Mouse (Mus musculus): Measurements from ENCODE around the gene Hcn2.

Hcn2 gene

DNA sequence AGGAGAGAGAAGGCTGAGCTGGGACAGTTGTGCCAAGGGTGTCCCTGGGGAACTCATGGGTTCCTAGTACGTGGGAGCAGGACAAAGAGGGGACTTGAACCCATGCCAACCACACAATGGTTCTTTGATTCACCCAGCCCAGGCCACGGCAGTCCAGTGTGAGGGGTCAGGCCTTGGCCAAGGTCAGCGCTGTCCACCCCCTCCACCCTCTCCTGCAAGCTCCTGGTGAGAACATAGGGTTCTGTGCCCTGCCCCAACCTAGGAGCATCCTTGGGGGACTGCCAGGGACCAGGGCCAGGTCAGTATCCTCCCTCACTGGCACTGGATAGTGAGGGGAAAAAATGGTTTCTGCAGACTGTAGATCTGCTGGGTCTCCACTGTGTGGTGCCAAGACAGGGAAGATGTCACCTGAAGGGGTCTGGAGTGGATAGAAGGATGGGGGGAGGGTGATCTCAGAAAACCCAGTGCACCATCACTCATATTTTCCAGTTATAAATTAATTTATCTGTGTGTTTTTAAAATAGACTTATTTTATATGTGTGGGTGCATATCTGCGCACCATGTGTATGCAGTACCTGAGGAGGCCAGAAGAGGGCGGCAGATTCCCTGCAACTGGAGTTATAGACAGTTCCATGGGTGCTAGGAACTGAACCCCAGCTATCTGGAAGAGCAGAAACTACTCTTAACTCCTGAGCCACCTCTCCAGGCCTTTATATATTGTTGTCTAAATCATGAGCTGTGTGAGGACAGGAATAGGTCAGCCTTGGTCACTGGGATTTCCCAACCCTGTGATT is 58.2 kb downstream of the Hcn2 start:
- DNase-seq (ENCODE audit: low spot score): no peak

DNA sequence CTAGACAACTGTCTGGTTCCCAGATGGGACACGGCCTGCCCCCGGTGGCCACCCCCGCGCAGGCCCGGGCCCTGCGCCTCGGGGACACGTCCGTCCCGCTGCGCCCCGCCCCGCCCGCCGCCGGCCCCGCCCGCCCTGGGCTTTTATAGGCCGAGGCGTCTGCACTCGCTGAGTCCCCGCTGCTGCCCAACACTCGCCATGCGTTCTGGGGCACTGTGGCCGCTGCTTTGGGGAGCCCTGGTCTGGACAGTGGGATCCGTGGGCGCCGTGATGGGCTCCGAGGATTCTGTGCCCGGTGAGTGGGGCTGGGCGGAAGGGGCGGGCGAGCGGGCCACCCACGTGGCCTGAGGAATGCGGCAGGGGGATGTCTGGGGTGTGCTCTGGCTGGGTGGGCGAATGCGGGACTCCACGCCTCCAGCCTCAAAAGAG is 60.7 kb downstream of the Hcn2 start, which contains the start of gene Fstl3:
TSS of gene Fstl3 (plus strand) at position 170 of the 429 bp plus-strand sequence.
- no peak for DNase-seq (ENCODE audit: low spot score)

DNA sequence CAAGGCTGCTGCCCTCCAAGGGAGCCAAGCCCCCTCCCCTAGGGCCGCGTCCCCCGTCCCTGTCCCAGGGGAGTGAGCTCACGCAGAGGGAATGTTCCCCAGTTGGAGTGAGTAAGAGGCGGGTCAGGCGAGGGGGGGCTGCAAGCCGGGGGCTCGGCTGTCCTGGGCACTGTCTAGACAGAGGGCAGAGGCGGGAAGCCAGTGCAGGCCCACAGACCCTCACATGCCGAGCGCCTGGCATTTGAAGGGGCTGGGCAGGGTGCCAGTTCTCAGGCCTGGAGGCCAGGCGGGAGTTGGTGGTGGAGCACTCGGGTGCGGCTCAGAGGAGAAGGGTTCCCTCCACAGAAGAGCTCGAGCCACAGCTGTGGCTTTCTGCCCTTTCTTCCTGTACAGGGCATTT is 61.6 kb downstream of the Hcn2 start:
- peak; percentile 52 for DNase-seq (ENCODE audit: low spot score)

DNA sequence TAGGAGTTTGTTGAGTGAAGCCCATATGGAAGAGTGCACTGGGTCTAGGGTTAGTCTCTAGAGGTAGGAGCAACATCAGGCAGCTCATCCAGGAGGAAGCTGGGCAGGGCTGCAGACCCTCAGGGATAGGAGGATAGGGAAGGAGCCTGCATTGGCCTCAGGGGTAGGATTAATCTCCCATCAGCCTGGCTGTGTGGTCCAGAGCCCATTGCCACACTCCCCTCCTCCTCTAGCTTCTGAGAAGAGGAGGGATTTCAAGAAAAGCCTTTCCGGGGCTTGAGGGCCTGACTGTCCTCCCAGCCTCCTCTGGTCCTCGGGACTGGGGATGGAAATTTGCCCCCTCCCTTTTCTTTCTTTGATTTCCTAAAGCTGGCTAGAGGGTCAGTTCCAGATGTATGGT is 62.8 kb downstream of the Hcn2 start:
- no peak for DNase-seq (ENCODE audit: low spot score)

DNA sequence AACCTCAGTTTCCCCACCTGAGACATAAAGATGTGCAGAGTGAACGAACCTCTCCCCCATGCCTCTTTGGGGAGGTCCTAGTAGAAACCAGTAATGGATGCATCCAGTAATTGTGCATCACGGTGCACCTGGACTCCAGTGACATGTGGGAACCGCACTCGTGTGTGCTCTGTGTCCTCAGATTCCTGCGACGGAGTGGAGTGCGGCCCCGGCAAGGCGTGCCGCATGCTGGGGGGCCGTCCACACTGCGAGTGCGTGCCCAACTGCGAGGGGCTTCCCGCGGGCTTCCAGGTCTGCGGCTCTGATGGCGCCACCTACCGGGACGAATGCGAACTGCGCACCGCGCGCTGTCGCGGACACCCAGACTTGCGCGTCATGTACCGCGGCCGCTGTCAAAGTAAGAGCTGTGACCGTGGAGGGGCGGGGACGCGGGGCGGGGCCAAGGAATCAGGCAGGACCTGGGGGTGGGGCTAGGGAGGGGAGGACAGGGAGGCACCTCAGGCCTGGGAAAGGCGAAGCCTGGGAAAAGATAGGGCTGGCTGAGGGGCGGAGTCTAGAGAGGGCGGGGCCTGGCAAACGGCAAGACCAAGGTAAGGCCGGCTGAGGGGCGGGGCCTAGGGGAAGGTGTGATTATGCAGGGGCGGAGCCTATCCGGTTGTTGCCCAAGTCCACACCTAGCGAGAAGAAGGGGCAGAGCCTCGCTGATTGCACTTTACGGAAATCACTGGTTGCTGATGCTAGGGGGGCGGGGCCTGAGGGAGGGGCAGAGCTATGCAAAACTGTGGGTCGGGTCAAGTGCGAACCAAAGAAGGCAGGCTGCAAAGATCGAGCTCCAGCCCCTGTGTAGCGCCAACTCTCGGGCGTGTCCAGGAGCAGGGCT is 63.6 kb downstream of the Hcn2 start:
- peak; percentile 99 for DNase-seq (ENCODE audit: low spot score)

DNA sequence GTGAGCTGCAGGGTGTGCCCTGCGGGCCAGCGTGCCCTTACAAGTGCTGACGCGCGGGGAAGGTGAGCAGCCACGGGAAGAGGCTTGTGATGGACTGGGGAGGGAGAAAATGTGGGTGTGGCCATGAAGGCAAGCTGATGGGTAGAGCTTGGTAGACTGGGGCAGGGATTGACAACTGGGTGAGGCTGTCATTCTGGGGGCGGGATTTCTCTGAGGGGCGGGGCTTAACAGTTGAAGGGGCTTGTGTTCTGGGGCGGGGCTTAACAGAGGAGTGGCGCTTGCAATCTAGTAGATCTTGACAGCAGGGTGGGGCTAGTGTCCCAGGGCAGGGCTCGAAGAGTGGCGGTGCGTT is 64.2 kb downstream of the Hcn2 start:
- DNase-seq (ENCODE audit: low spot score): no peak

DNA sequence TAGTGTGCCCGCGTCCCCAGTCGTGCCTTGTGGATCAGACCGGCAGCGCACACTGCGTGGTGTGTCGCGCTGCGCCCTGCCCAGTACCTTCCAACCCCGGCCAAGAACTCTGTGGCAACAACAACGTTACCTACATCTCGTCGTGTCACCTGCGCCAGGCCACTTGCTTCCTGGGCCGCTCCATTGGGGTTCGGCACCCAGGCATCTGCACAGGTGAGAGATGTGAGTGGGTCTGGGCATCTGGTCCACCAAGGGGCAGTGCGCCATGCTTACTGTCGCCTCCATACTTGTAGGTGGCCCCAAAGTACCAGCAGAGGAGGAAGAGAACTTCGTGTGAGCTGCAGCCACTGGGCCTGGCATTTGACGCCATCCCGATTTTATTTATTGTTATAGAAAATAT is 64.7 kb downstream of the Hcn2 start:
- no peak for DNase-seq (ENCODE audit: low spot score)

DNA sequence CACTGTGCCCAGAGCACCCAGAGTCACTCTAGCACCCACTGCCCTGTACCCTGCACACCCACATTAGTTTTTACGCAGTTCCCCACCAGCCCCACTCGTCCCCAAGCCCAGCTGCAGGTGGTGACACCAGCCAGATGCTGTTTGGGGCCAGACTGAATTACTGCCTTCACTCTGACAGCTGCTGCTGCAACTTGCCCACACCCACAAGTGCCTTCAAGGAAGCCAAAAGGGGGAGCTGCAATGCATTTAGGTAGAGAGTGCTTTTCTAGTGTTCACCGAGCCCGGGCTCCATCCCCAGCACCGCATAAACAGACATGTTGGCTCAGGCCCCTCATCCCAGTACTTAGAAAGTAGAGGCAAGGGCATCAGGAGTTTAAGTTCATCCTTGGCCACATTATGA is 65.5 kb downstream of the Hcn2 start:
- no peak for DNase-seq (ENCODE audit: low spot score)

DNA sequence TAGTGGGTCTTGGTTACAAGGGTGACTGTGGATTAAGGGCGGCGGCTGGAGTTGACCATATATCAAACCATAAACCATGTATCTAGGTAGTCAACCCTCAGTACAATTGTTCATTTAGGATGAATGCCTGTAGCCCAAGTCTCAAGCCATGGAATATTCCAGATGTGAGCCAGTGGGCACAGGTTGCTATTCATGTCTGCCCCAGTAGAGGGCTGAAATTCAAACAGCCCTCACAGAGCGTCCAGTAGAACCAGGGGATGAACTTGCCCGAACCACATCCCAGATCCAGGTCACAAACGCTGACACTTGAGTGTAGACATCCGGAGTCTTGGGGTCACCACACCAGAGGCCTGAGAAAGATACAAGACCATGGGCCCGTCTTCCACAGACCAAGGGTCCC is 66.6 kb downstream of the Hcn2 start:
- no peak for DNase-seq (ENCODE audit: low spot score)

DNA sequence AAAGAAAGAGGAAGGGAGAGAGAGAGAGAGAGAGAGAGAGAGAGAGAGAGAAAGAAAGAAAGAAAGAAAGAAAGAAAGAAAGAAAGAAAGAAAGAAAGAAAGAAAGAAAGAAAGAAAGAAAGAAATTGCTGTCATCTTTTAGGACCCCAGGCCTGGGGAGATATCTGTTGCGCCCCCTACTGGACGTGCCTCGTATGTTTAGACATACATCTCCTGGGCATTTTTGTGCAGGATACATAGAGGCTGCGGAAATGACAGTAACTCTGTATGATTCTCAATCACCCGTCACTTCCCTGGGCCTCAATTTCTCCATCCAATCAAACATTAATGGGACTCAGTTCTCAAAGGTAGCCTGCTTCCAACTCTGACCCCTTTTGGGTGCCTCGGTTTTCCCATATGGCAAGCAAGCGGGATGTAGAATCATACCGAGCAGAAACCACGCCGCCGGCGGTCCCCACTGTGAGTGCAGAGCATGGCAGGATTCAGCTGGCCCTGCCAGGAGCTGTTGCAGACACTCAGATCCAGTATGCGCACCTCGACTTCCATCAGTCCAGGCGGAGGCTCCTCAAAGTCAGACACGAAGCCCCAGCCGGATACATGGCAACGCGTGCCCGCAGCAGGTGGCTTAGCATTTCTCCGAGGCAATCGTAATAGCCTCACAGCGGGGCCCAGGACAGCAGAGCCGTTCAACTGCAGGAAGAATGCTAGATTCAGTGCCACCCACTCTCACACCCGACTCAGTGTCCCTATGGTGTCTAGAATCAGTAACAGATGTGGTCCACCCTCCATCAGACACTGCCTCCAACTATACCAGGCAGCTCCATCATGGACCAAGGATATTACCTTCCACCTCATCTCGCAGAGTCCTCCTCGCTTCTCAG is 67.7 kb downstream of the Hcn2 start:
- DNase-seq (ENCODE audit: low spot score): no peak
